Mouse (Mus musculus): ENCODE results near the gene Thsd4.

Gene Thsd4

GRCm38 (mm10) chr9:60456651-60457050 is 65.2 kb downstream of the Thsd4 start:
- DNase-seq (ENCODE audit: low read depth, low spot score): no peak

- DNase-seq (ENCODE audit: low read depth, low spot score): no peak
Measured at GRCm38 (mm10) chr9:60454406-60455076, 67.3 kb downstream of the Thsd4 start.

- DNase-seq (ENCODE audit: low read depth, low spot score): no peak
Measured at GRCm38 (mm10) chr9:60449498-60449897, 72.3 kb downstream of the Thsd4 start.

GRCm38 (mm10) chr9:60445821-60446220 is 76.0 kb downstream of the Thsd4 start:
- DNase-seq (ENCODE audit: low read depth, low spot score): no peak

- no peak for DNase-seq (ENCODE audit: low read depth, low spot score)
Measured at GRCm38 (mm10) chr9:60441274-60441902, 80.5 kb downstream of the Thsd4 start.

GRCm38 (mm10) chr9:60440506-60440905 is 81.3 kb downstream of the Thsd4 start:
- DNase-seq (ENCODE audit: low read depth, low spot score): no peak

GRCm38 (mm10) chr9:60436246-60436645 is 85.6 kb downstream of the Thsd4 start:
- DNase-seq (ENCODE audit: low read depth, low spot score): no peak

GRCm38 (mm10) chr9:60434093-60434492 is 87.8 kb downstream of the Thsd4 start:
- DNase-seq (ENCODE audit: low read depth, low spot score): no peak

- no peak for DNase-seq (ENCODE audit: low read depth, low spot score)
Measured at GRCm38 (mm10) chr9:60431924-60432323, 89.9 kb downstream of the Thsd4 start.

- DNase-seq (ENCODE audit: low read depth, low spot score): no peak
Measured at GRCm38 (mm10) chr9:60430017-60430416, 91.8 kb downstream of the Thsd4 start.

- DNase-seq (ENCODE audit: low read depth, low spot score): no peak
Measured at GRCm38 (mm10) chr9:60414076-60414755, 107.6 kb downstream of the Thsd4 start.

- no peak for DNase-seq (ENCODE audit: low read depth, low spot score)
Measured at GRCm38 (mm10) chr9:60410872-60411635, 110.8 kb downstream of the Thsd4 start.

GRCm38 (mm10) chr9:60407374-60407773 is 114.5 kb downstream of the Thsd4 start:
- DNase-seq (ENCODE audit: low read depth, low spot score): no peak

- no peak for DNase-seq (ENCODE audit: low read depth, low spot score)
Measured at GRCm38 (mm10) chr9:60405777-60406176, 116.1 kb downstream of the Thsd4 start.

GRCm38 (mm10) chr9:60402681-60403080 is 119.2 kb downstream of the Thsd4 start:
- DNase-seq (ENCODE audit: low read depth, low spot score): no peak

- DNase-seq (ENCODE audit: low read depth, low spot score): no peak
Measured at GRCm38 (mm10) chr9:60400001-60400400, 121.8 kb downstream of the Thsd4 start.

- no peak for DNase-seq (ENCODE audit: low read depth, low spot score)
Measured at GRCm38 (mm10) chr9:60398073-60398472, 123.8 kb downstream of the Thsd4 start.

GRCm38 (mm10) chr9:60396096-60396495 is 125.8 kb downstream of the Thsd4 start:
- no peak for DNase-seq (ENCODE audit: low read depth, low spot score)

GRCm38 (mm10) chr9:60392916-60393315 is 128.9 kb downstream of the Thsd4 start:
- no peak for DNase-seq (ENCODE audit: low read depth, low spot score)

GRCm38 (mm10) chr9:60384751-60385150 is 137.1 kb downstream of the Thsd4 start:
- no peak for DNase-seq (ENCODE audit: low read depth, low spot score)

- no peak for DNase-seq (ENCODE audit: low read depth, low spot score)
Measured at GRCm38 (mm10) chr9:60382941-60383340, 138.9 kb downstream of the Thsd4 start.

- no peak for DNase-seq (ENCODE audit: low read depth, low spot score)
Measured at GRCm38 (mm10) chr9:60382526-60382925, 139.3 kb downstream of the Thsd4 start.

Data from CD4-positive helper T cell, adult 2 months (primary cell).